Mouse (Mus musculus): ENCODE measurements around the gene Pkp1. TPM values are rescaled to one million over a fixed set of nuclear protein-coding genes. Genes with fewer than 3 reads are reported as not detected.

Gene Pkp1
- total RNA-seq, 2 experiments from 2014 or later = not detected

- intact Hi-C loops (cut with DNase I; ENCODE audit: low total_unique reads) = no loop called here
- DNase-seq = no peak
These were observed 80.4 kb downstream of the Pkp1 start for GRCm38 (mm10) chr1:135838626-135839025.

GRCm38 (mm10) chr1:135835716-135836483 lies 83.1 kb downstream of the Pkp1 start, which contains the start of gene Tnnt2:
Tnnt2 (plus strand) TSS chr1:135836354.
- intact Hi-C loops (cut with DNase I; ENCODE audit: low total_unique reads) = no loop called here
- no peak for DNase-seq

GRCm38 (mm10) chr1:135834983-135835382 lies 84.0 kb downstream of the Pkp1 start:
- DNase-seq = no peak

GRCm38 (mm10) chr1:135834206-135834859 lies 84.7 kb downstream of the Pkp1 start:
- DNase-seq = no peak
- intact Hi-C loops (cut with DNase I; ENCODE audit: low total_unique reads) = no loop called here

More at GRCm38 (mm10) chr1:135834983-135835382, 84.0 kb downstream of the Pkp1 start:
- intact Hi-C loops (cut with DNase I; ENCODE audit: low total_unique reads) = no loop called here

GRCm38 (mm10) chr1:135828918-135829317 lies 90.1 kb downstream of the Pkp1 start:
- intact Hi-C loops (cut with DNase I; ENCODE audit: low total_unique reads) = no loop called here
- no peak for DNase-seq

- DNase-seq = no peak
- intact Hi-C loops (cut with DNase I; ENCODE audit: low total_unique reads) = no loop called here
These were observed 97.2 kb downstream of the Pkp1 start for GRCm38 (mm10) chr1:135821780-135822179.

Other genes starting within 250 kb of the Pkp1 start
- 10 to 100 TPM; 40.6 to 53.4 TPM for gene Csrp1, start 199.1 kb downstream of the Pkp1 start, total RNA-seq (2021)
- 10 to 100 TPM; 25.4 to 39.5 TPM for gene Phlda3, start 153.1 kb downstream of the Pkp1 start, total RNA-seq (2021)
- gene Tnni1, start 139.8 kb downstream of the Pkp1 start, total RNA-seq (2021) = 100 to 1,000 TPM; 204 to 373 TPM
- under 1 TPM; 0.16 to 0.22 TPM for gene Lad1, start 100.6 kb downstream of the Pkp1 start, total RNA-seq (2021)
- 10 to 100 TPM; 22.8 to 27.9 TPM for gene Tnnt2, start 82.9 kb downstream of the Pkp1 start, total RNA-seq (2021)
- gene Igfn1, start 87.1 kb upstream of the Pkp1 start, total RNA-seq (2021) = 10 to 100 TPM in 1 of 2 experiments, 1 to 10 TPM in 1; 5.9 to 13.0 TPM
- gene Tmem9, start 88.9 kb upstream of the Pkp1 start, total RNA-seq (2021) = 10 to 100 TPM; 11.2 to 15.5 TPM
- not detected for gene Ascl5, start 131.6 kb upstream of the Pkp1 start, total RNA-seq (2021)
- 100 to 1,000 TPM; 557 to 583 TPM for gene Cacna1s, start 133.5 kb upstream of the Pkp1 start, total RNA-seq (2021)
- under 1 TPM; 0.40 to 0.76 TPM for gene Kif21b, start 212.2 kb upstream of the Pkp1 start, total RNA-seq (2021)